ENCODE assay signal across 8 mouse cellular contexts in the genomic region with DNA sequence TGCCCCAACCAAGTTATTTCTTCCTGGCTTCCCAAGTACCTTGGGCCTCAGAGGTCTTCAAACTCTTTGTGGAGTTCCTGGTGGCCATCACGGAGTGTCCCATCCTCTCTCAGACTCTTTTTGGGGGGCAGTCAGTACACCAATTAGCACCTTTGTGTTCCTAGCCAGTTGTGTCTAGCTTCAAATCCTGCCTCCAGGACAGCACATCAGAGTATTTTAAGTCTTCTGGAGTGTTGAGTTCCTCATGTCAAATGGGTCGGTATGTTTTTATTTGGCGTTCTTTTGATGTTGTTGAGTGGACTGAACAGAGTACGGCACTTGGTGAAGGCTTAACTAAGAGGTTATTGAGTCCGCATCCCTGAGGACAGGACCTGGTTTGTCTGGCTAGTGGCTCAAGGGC. TPM values are rescaled to one million over a fixed set of nuclear protein-coding genes. Genes with fewer than 3 reads are reported as not detected.
DNase-seq lines count a peak whose midpoint lies in the region; ATAC-seq and TF ChIP-seq lines count a peak whose summit lies in the region.

No protein-coding gene starts in this region.

- no peaks in the 10 kb centered on the region for H3K9me3 ChIP-seq in lung, postnatal 0 days (ENCODE audit: low read length)
- no peaks in the 10 kb centered on the region for H3K9me3 ChIP-seq in limb, embryonic 12.5 days
- no peaks in the 10 kb centered on the region for H3K9me3 ChIP-seq in stomach, embryonic 16.5 days (replicated peaks; ENCODE audit: control insufficient read depth, low read length)

- H3K27ac ChIP-seq in lung, postnatal 0 days (ENCODE audit: low read length), result peak overlapping the region; percentile 60; the same call in 1 of the 2 replicates
- peak overlapping the region; percentile 95 for H3K27ac ChIP-seq in limb, embryonic 12.5 days
- H3K27ac ChIP-seq in stomach, embryonic 16.5 days (ENCODE audit: low read length), result peak overlapping the region; percentile 63

- no peak for ATAC-seq in lung, postnatal 0 days
- 0 out of 2 replicates have a peak, but pooled peaks have one; percentile 22 for ATAC-seq in limb, embryonic 12.5 days (ENCODE audit: insufficient number of reproducible peaks, insufficient read depth, low FRiP score, low TSS enrichment, low read depth)
- no peak for ATAC-seq in stomach, embryonic 16.5 days (ENCODE audit: insufficient read depth, low FRiP score)

- peak overlapping the region; percentile 79; the same call in 1 of the 2 replicates for H3K4me3 ChIP-seq in lung, postnatal 0 days (ENCODE audit: low read depth, low read length)
- peak overlapping the region; percentile 82 for H3K4me3 ChIP-seq in limb, embryonic 12.5 days (replicated peaks)
- peak overlapping the region; percentile 40 for H3K4me3 ChIP-seq in stomach, embryonic 16.5 days (replicated peaks; ENCODE audit: low read length)

- H3K9ac ChIP-seq in lung, postnatal 0 days (replicated peaks; ENCODE audit: low read depth), result no peak overlapping the region
- peak overlapping the region; percentile 97 for H3K9ac ChIP-seq in limb, embryonic 12.5 days (replicated peaks)
- H3K9ac ChIP-seq in stomach, embryonic 16.5 days (ENCODE audit: low read length), result peak overlapping the region; percentile 53

- H3K4me2 ChIP-seq in lung, postnatal 0 days (replicated peaks; ENCODE audit: low read depth, low read length), result peak overlapping the region; percentile 92
- H3K4me2 ChIP-seq in limb, embryonic 12.5 days, result peak overlapping the region; percentile 74
- peak overlapping the region; percentile 59 for H3K4me2 ChIP-seq in stomach, embryonic 16.5 days (ENCODE audit: low read depth, low read length)

- TF ChIP-seq EP300 in lung, postnatal 0 days (IDR thresholded peaks at IDR 0.05), result no peak

- 44% methylated on average over 5 of the region's 5 CpGs for WGBS in lung, postnatal 0 days
- 58% methylated on average over 5 of the region's 5 CpGs for WGBS in limb, embryonic 12.5 days
- 63% methylated on average over 5 of the region's 5 CpGs for WGBS in stomach, embryonic 16.5 days

- no peaks in the 10 kb centered on the region for H3K36me3 ChIP-seq in lung, postnatal 0 days (ENCODE audit: insufficient read depth, low read length)
- peaks cover 19% of the 10 kb centered on the region; the same call in 1 of the 2 replicates for H3K36me3 ChIP-seq in limb, embryonic 12.5 days
- H3K36me3 ChIP-seq in stomach, embryonic 16.5 days (ENCODE audit: control insufficient read depth, insufficient read depth, low read length), result no peaks in the 10 kb centered on the region

- peak; percentile 37 for DNase-seq in cerebellum, adult 11-12 months
- DNase-seq in cerebellum, adult 11 months, result no peak
- DNase-seq in lung, postnatal 0 days (ENCODE audit: low spot score), result no peak
- no peak for DNase-seq in lung, postnatal 14 days
- no peak for DNase-seq in frontal cortex, adult 2 months (ENCODE audit: extremely low spot score in 1 of 2, low spot score in 1 of 2)
- DNase-seq in adipocyte (ENCODE audit: low spot score), result no peak

- H3K4me1 ChIP-seq in lung, postnatal 0 days (ENCODE audit: insufficient read depth, low read depth, low read length), result peaks cover 38% of the 10 kb centered on the region
- peaks cover 57% of the 10 kb centered on the region for H3K4me1 ChIP-seq in limb, embryonic 12.5 days (replicated peaks)
- H3K4me1 ChIP-seq in stomach, embryonic 16.5 days (ENCODE audit: control insufficient read depth, insufficient read depth, low read length), result peaks cover 27% of the 10 kb centered on the region

- TF ChIP-seq CTCF in lung, postnatal 0 days (IDR thresholded peaks at IDR 0.05), result no peak

- no peaks in the 10 kb centered on the region for H3K27me3 ChIP-seq in lung, postnatal 0 days (replicated peaks; ENCODE audit: insufficient read depth, low read length)
- H3K27me3 ChIP-seq in limb, embryonic 12.5 days, result no peaks in the 10 kb centered on the region
- no peaks in the 10 kb centered on the region for H3K27me3 ChIP-seq in stomach, embryonic 16.5 days (ENCODE audit: control insufficient read depth, insufficient read depth, low read length)

RNA-seq across cellular contexts. Expression of a gene that starts 0.5 kb away (rescaled TPM):
- 106 and 118 TPM in 2 replicates for polyA plus RNA-seq in lung, postnatal 0 days (2015; fragmentation: Nextera tagmentation; extraction: Ambion mirVana)
- 103 TPM in 2 replicates for polyA plus RNA-seq in limb, embryonic 12.5 days (2016; fragmentation: Nextera tagmentation; extraction: Ambion mirVana)
- 94.2 and 103 TPM in 2 replicates for polyA plus RNA-seq in stomach, embryonic 16.5 days (2015; fragmentation: Nextera tagmentation; extraction: Ambion mirVana)
- 47.6 and 49.6 TPM in 2 replicates for polyA plus RNA-seq in frontal cortex, adult 2 months (2012; rRNA removed)

RNA-seq across cellular contexts. Expression of a gene that starts 4.7 kb away (rescaled TPM):
- polyA plus RNA-seq in lung, postnatal 0 days (2015; fragmentation: Nextera tagmentation; extraction: Ambion mirVana), result 41.1 and 46.6 TPM in 2 replicates
- 40.3 and 46.6 TPM in 2 replicates for polyA plus RNA-seq in limb, embryonic 12.5 days (2016; fragmentation: Nextera tagmentation; extraction: Ambion mirVana)
- polyA plus RNA-seq in stomach, embryonic 16.5 days (2015; fragmentation: Nextera tagmentation; extraction: Ambion mirVana), result 23.6 and 26.4 TPM in 2 replicates
- polyA plus RNA-seq in frontal cortex, adult 2 months (2012; rRNA removed), result 201 and 227 TPM in 2 replicates
